Mouse (Mus musculus): ENCODE measurements around the gene Dnttip2.

The Dnttip2 gene

DNA sequence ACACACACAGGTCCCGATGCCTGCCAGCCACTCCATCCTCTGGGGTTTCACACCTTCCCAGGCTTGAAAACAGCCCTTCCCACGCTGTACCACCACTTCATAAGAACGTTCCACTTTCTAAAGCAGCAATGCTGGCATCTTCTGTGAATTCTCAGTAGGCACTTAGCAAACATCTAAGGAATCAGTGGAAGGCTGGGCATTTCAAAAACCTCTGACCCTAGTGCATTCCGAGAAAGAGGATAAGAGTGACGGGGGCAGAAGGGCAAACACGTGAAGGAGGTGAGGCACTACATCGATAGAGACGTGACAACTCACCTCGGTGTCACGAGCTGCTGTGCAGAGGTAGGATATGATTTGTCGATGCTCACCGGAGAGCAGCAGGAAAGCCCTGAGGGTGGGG lies 56.3 kb downstream of the Dnttip2 start:
- DNase-seq (ENCODE audit: low spot score in 2 of 2), result no peak

DNA sequence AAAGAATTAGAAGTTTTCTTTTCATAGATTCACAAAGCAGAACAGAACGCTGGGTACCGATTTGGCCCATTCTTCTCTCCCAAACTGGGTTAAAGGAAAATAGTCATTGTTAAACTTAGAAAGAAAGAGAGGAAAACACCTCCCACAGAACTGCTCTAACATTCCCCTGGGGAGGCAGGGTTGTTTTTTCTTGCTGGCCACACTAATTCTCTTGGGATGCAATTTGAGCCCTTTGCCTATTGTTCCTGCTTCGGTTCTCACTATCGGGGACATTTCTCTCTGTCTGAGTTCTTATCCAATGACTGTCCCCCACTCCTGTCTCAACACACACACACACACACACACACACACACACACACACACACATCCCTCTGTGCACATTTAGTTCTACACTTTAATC lies 59.3 kb downstream of the Dnttip2 start:
- no peak for DNase-seq (ENCODE audit: low spot score in 2 of 2)

DNA sequence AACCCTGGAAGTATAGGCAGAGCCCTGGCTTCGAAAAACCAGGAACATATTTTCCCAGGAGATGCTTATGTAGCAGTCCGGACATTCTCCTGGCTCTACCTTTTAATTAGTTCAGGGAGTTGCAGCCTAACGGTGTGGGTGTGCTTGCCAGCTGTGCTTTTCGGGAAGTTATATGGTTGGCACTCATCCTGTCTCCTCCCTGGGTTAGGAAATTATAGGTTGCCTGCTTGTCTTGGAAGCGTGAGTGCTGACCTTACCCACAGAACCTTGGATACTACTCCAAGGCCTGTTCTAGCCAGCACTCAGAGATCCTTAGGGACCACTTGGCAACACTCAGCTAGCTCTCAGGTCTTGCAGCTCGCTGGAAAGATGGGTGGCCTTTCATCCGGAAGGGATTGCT lies 59.7 kb downstream of the Dnttip2 start:
- no peak for DNase-seq (ENCODE audit: low spot score in 2 of 2)

DNA sequence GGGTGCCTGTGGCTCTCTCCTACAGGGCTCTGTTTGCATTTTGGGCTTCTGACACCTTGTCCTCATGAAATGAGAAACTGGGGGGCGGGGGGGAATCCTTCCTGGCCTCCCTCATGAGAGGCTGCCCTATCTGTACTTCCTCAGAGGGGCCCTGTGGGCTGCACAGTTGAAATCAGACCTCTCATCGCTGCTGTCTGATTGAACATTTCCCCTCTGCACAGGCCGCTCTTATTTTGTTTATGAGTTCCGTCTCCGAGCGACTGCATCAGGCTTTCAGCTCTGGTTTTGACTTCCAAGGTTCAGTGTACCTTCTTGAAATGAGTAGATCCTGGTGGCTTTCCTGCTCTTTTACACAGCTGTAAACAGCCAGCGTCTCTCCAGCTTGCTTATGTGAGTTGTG lies 60.2 kb downstream of the Dnttip2 start:
- DNase-seq (ENCODE audit: low spot score in 2 of 2), result no peak
